Mouse (Mus musculus): ENCODE results near the gene Pou2af1. TPM values are rescaled to one million over a fixed set of nuclear protein-coding genes. Genes with fewer than 3 reads are reported as not detected.

Gene Pou2af1
- total and polyA plus RNA-seq, 2 experiments from 2014 or later: 0.05 to 0.76 TPM

DNA sequence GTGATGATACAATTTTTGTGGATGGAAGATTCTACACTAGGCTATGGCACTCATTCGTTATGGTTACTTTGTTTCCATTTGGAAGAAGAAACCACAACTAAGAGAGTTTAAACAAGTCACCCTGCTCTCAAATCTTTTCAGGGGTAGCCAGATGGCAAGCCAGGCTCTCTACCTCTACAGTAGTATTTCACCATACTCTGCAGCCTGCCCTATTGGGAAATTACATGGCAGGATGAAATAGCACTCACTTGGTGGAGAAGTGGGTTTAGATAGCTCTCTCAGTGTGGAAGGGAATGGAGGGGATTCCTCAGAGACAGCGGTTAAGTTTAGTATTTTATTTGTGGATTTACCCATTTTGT is 4.6 kb upstream of the Pou2af1 start:
- H3K27ac ChIP-seq (ENCODE audit: low read depth): no peak overlapping the region
- H3K9me3 ChIP-seq (replicated peaks; ENCODE audit: control insufficient read depth, low read length): no peaks in the 10 kb centered on the region
- WGBS: 80% methylated on average over 2 of the region's 2 CpGs
- ATAC-seq (ENCODE audit: insufficient read depth, low read depth): no peak
- H3K4me1 ChIP-seq (ENCODE audit: control insufficient read depth, insufficient read depth): no peaks in the 10 kb centered on the region
- H3K4me3 ChIP-seq (ENCODE audit: low read depth, low read length): no peak overlapping the region
- TF ChIP-seq CTCF (IDR thresholded peaks at IDR 0.05; ENCODE audit: low read depth) (no peak), EP300 (IDR thresholded peaks at IDR 0.05; ENCODE audit: low read depth) (no peak)
- no peak overlapping the region for H3K9ac ChIP-seq (replicated peaks; ENCODE audit: low read depth, low read length)
- H3K36me3 ChIP-seq (replicated peaks; ENCODE audit: control insufficient read depth, insufficient read depth, low read length): no peaks in the 10 kb centered on the region
- no peak for DNase-seq (ENCODE audit: low spot score)
- H3K4me2 ChIP-seq (ENCODE audit: low read depth, low read length): no peak overlapping the region
- H3K27me3 ChIP-seq (ENCODE audit: control insufficient read depth, insufficient read depth, low read length): no peaks in the 10 kb centered on the region

DNA sequence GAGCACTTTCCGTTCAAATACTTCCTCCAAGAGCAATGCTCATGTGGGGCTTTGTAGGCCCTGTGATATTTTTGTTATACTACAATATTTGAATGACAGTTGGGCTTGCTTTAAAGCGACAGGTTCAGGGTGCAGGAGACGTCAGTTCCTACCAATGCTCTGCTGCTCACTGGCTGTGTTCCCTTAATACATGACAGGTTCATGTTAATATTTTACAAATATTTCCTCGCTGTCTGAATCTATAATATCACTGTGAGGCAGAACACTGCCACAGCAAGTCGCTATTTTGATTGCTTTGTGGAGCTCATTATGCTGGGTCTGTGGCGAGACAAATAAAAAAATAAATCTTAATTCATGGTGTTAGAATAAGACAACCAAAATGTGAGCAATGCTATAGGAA is 2.3 kb upstream of the Pou2af1 start:
- no peak for TF ChIP-seq CTCF (IDR thresholded peaks at IDR 0.05; ENCODE audit: low read depth)
- no peak for TF ChIP-seq EP300 (IDR thresholded peaks at IDR 0.05; ENCODE audit: low read depth)
- H3K27me3 ChIP-seq (ENCODE audit: control insufficient read depth, insufficient read depth, low read length): no peaks in the 10 kb centered on the region
- H3K4me1 ChIP-seq (ENCODE audit: control insufficient read depth, insufficient read depth): no peaks in the 10 kb centered on the region
- no peak for DNase-seq (ENCODE audit: low spot score)
- H3K36me3 ChIP-seq (replicated peaks; ENCODE audit: control insufficient read depth, insufficient read depth, low read length): no peaks in the 10 kb centered on the region
- H3K4me3 ChIP-seq (ENCODE audit: low read depth, low read length): no peak overlapping the region
- 67% methylated on average over 6 of the region's 6 CpGs for WGBS
- ATAC-seq (ENCODE audit: insufficient read depth, low read depth): no peak
- H3K27ac ChIP-seq (ENCODE audit: low read depth): no peak overlapping the region
- no peak overlapping the region for H3K4me2 ChIP-seq (ENCODE audit: low read depth, low read length)
- no peak overlapping the region for H3K9ac ChIP-seq (replicated peaks; ENCODE audit: low read depth, low read length)
- no peaks in the 10 kb centered on the region for H3K9me3 ChIP-seq (replicated peaks; ENCODE audit: control insufficient read depth, low read length)

DNA sequence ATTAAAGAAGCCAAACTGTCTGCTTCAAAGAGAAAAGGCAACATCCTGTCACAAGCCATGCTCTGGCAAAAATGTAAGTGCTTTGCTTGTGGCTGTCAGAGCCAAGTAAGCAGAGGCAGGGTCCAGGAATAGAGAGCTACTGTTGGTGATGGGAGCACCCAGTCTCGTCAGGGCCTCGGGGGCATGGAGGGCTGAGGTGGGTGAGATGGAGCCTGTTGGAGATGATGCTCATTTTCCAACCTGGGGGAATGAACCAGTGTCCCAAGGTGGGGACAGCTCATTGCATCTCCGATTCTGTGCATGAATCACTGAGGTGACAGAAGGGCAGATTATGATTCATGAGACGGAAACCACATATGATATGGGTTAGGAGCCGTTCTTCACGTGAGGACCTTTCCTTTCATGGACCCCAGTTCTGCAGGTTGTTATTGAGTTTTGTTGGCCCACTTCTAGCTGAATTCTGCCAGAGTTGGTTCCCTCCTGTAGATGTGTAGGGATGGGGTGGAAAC is 275 bp downstream of the Pou2af1 start:
- no peaks in the 10 kb centered on the region for H3K27me3 ChIP-seq (ENCODE audit: control insufficient read depth, insufficient read depth, low read length)
- ATAC-seq (ENCODE audit: insufficient read depth, low read depth): no peak
- TF ChIP-seq CTCF (IDR thresholded peaks at IDR 0.05; ENCODE audit: low read depth) (no peak), EP300 (IDR thresholded peaks at IDR 0.05; ENCODE audit: low read depth) (no peak)
- H3K9ac ChIP-seq (replicated peaks; ENCODE audit: low read depth, low read length): no peak overlapping the region
- H3K9me3 ChIP-seq (replicated peaks; ENCODE audit: control insufficient read depth, low read length): no peaks in the 10 kb centered on the region
- no peak for DNase-seq (ENCODE audit: low spot score)
- no peak overlapping the region for H3K4me2 ChIP-seq (ENCODE audit: low read depth, low read length)
- H3K4me3 ChIP-seq (ENCODE audit: low read depth, low read length): no peak overlapping the region
- no peaks in the 10 kb centered on the region for H3K36me3 ChIP-seq (replicated peaks; ENCODE audit: control insufficient read depth, insufficient read depth, low read length)
- WGBS: 87% methylated on average over 6 of the region's 6 CpGs
- H3K4me1 ChIP-seq (ENCODE audit: control insufficient read depth, insufficient read depth): no peaks in the 10 kb centered on the region
- no peak overlapping the region for H3K27ac ChIP-seq (ENCODE audit: low read depth)

DNA sequence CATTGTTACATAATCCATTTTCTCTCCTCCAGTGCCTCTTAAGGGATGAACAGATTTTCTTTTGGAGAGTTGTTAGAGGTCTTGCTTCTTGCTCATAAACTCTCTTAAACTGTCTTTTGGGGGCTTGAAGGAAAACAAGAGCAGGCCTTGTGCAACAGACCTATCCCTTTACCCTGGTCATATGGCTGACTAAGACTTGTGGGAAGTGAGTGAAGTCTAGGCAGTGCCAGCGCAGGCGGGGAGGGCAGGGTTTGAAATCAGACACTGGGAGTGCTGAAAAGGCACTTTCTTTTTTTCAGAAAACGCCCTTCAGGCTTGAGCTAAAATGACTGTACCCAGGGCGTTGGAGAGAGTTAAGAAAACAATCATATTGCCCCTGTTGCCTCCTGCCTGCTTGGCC is 1.8 kb downstream of the Pou2af1 start:
- Histone ChIP-seq H3K4me1 (ENCODE audit: control insufficient read depth, insufficient read depth) (no peaks in the 10 kb centered on the region), H3K9me3 (replicated peaks; ENCODE audit: control insufficient read depth, low read length) (no peaks in the 10 kb centered on the region), H3K27ac (ENCODE audit: low read depth) (no peak overlapping the region), H3K9ac (replicated peaks; ENCODE audit: low read depth, low read length) (no peak overlapping the region), H3K36me3 (replicated peaks; ENCODE audit: control insufficient read depth, insufficient read depth, low read length) (no peaks in the 10 kb centered on the region), H3K4me2 (ENCODE audit: low read depth, low read length) (no peak overlapping the region), H3K27me3 (ENCODE audit: control insufficient read depth, insufficient read depth, low read length) (no peaks in the 10 kb centered on the region), H3K4me3 (ENCODE audit: low read depth, low read length) (no peak overlapping the region)
- TF ChIP-seq EP300 (IDR thresholded peaks at IDR 0.05; ENCODE audit: low read depth) (no peak), CTCF (IDR thresholded peaks at IDR 0.05; ENCODE audit: low read depth) (no peak)
- DNase-seq (ENCODE audit: low spot score) (no peak), ATAC-seq (ENCODE audit: insufficient read depth, low read depth) (no peak)
- WGBS: 61% methylated on average over 4 of the region's 4 CpGs

DNA sequence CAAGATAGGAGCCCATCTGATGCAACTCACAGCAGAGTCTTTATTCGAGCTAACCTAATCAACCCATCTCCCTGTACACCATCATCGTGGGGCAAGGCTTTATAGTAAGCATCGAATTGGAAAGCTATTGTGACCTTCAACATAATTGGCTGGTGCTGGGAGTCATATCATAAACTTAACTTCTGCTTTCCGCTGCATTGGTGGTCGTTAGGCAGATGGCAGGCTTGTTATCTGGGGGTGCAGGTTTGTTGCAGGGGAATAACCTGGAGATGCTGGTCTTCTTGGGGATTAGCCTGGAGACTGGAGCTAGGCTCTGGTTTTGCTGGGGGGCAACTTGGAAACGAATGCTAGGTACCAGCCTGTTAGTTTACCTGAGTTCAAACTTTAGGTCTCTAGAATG is 2.4 kb downstream of the Pou2af1 start:
- Histone ChIP-seq H3K4me1 (ENCODE audit: control insufficient read depth, insufficient read depth) (no peaks in the 10 kb centered on the region), H3K9me3 (replicated peaks; ENCODE audit: control insufficient read depth, low read length) (no peaks in the 10 kb centered on the region), H3K9ac (replicated peaks; ENCODE audit: low read depth, low read length) (no peak overlapping the region), H3K36me3 (replicated peaks; ENCODE audit: control insufficient read depth, insufficient read depth, low read length) (no peaks in the 10 kb centered on the region), H3K27me3 (ENCODE audit: control insufficient read depth, insufficient read depth, low read length) (no peaks in the 10 kb centered on the region), H3K4me3 (ENCODE audit: low read depth, low read length) (no peak overlapping the region), H3K27ac (ENCODE audit: low read depth) (no peak overlapping the region), H3K4me2 (ENCODE audit: low read depth, low read length) (no peak overlapping the region)
- no peak for TF ChIP-seq CTCF (IDR thresholded peaks at IDR 0.05; ENCODE audit: low read depth)
- no peak for TF ChIP-seq EP300 (IDR thresholded peaks at IDR 0.05; ENCODE audit: low read depth)
- ATAC-seq (ENCODE audit: insufficient read depth, low read depth) (no peak), DNase-seq (ENCODE audit: low spot score) (no peak)
- WGBS: 77% methylated on average over 6 of the region's 6 CpGs

DNA sequence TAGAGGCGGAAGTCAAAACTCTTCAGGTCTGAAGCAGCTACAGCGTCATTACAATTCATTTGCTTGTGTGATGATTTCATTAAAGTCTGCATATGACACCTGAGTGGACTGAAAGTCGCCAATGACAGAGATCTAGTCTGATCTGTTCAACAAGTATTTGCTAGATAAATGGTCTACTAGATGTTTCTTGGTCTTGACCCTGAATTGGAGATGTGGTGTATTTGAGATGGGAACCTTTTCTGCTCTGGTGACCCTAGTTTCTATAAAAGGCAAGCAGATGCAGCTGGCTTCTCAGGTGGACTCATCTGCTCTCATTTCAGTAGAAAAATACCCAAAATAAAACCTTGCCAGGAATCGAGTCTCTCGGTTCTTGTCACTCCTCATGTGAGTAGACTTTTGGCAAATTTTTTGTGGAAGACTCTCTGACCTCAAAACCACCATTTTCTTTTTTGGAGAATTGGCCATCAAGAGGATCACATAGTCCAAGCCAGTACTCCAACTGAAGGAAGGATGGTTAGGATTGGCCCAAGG is 12.2 kb downstream of the Pou2af1 start:
- 75% methylated on average over 5 of the region's 5 CpGs for WGBS
- no peaks in the 10 kb centered on the region for H3K4me1 ChIP-seq (ENCODE audit: control insufficient read depth, insufficient read depth)
- H3K27me3 ChIP-seq (ENCODE audit: control insufficient read depth, insufficient read depth, low read length): no peaks in the 10 kb centered on the region
- DNase-seq (ENCODE audit: low spot score) (no peak), ATAC-seq (ENCODE audit: insufficient read depth, low read depth) (no peak)
- no peak overlapping the region for H3K9ac ChIP-seq (replicated peaks; ENCODE audit: low read depth, low read length)
- no peak overlapping the region for H3K27ac ChIP-seq (ENCODE audit: low read depth)
- no peak overlapping the region for H3K4me2 ChIP-seq (ENCODE audit: low read depth, low read length)
- TF ChIP-seq EP300 (IDR thresholded peaks at IDR 0.05; ENCODE audit: low read depth): no peak
- no peak for TF ChIP-seq CTCF (IDR thresholded peaks at IDR 0.05; ENCODE audit: low read depth)
- H3K9me3 ChIP-seq (replicated peaks; ENCODE audit: control insufficient read depth, low read length): no peaks in the 10 kb centered on the region
- no peak overlapping the region for H3K4me3 ChIP-seq (ENCODE audit: low read depth, low read length)
- H3K36me3 ChIP-seq (replicated peaks; ENCODE audit: control insufficient read depth, insufficient read depth, low read length): no peaks in the 10 kb centered on the region

Data from heart, postnatal 0 days (tissue).